Mouse (Mus musculus): ENCODE measurements around the gene Tmem170b.

DNA sequence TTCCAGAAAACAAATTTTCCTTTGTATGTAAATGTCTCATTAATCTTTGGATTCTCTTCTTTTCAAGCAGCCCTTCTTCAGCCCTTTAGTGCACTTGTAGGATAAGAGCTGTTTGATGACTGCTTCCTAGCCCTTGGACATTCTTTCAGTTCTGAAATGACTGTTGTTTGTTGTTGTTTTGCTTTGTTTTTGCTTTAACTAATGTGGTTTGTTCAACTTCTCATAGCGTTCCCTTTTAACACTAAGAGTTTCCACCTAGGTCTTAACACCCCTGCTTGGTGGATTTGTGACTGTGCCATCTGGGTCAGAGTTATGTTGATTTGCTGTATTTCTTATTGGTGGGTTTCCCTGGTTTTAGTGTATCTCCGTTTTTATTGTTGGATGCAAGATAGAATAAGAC lies 8.8 kb downstream of the Tmem170b start:
- TF ChIP-seq EP300 (IDR thresholded peaks at IDR 0.05), result no peak
- no peak for TF ChIP-seq CTCF (IDR thresholded peaks at IDR 0.05)
